Mouse (Mus musculus) CD8-positive naive resting alpha-beta T cell, adult 2 months (primary cell): ENCODE measurements around the gene Snx29.
A peak's percentile ranks its signal among the peaks of the same experiment; 100 is the strongest.

Source experiments
- DNase-seq, 2 experiments: peaks; one replicate each; pipeline ENCODE4 v3.0.0; 2022; ENCODE audit warnings: low read depth in 2 of 2, low spot score in 2 of 2

The Snx29 gene

DNA sequence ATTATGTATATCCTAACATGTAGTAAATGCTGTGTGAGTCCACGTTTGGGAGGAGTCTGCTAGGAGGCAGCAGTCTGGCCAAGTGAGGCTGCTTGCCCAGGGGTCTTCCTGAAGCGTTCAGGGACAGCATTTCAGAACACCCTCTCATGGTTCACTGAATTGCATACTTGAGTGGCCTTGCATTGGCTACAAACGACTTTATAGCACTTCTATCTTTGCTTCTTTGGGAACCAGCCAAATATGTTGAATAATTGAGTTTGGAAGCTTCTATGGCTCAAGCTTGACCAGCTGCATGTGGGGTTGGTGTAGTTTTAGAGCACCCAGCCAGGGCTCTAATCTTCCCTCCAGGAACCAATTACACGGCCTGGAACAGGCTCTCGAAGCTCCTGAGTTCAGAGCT is 307.8 kb downstream of the Snx29 start:
- DNase-seq = no peak

DNA sequence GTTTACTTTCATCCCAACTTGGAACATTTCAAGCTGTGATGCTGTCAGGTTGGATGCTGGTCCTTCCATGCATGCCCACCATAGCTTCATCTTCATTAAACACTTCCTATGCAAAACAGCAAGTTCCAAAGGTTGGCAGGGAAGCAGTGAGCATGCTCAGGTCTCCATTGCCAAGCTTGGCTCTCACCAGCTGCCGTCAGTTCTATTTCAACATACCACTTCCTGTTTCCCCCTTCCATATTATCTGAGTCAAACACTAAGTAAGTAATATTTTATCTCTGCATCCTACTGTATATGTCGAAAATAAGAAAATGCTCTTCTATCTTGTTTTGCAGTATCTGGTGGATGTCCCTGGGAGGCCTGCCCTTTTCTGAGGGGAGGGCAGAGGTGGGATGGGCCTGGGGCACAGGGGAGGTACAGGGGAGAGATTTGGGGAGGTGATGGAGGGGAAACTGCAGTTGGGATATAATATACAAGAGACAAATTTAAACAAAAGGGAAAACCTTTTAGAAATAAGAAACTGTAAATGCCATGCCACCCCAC is 309.6 kb downstream of the Snx29 start:
- DNase-seq = no peak

DNA sequence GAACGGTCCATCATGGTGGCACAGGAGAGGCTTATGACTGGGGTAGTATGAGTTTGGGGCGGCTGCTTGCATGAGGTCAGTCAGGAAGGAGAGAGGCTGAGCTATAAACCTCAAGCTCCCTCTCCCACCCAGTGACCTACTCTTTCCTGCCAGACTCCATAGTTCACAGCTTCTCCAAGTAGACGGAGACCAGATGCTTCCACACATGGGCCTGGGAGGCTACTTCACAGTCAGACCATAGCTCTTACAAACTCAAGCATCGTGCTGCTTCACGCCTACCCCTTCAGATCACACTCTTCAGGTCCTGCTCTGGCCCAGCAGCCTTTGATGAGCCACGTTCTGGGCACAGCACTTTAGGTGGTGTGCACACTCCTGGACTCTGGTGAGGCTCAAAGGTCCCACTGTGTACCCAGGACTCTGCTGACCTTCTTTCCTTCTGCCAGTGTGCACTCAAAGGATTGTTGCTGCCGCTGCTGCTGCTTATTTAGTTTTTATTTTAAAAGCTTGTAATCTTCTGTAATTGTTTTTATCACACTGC is 313.6 kb downstream of the Snx29 start:
- DNase-seq = no peak

DNA sequence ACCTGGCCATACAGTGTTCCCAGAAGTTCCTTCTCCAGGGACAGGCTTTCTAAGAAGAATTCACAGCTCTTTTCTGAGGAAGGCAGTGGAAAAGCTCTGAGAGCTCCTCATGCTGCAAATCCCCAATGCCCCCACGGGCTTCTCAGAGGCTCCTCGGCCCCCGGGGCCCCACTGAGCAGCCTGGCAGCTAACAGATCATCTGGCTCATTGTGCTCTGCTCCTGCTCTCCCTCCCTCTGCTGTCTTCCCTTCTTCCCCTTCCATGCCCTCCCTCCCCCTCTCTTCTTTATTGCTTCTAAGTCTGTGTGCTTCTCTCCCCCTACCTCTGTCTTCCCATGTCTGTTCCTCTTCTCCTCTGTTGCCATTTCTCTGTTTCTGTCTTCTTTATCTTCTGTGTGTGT is 314.2 kb downstream of the Snx29 start:
- DNase-seq = no peak

DNA sequence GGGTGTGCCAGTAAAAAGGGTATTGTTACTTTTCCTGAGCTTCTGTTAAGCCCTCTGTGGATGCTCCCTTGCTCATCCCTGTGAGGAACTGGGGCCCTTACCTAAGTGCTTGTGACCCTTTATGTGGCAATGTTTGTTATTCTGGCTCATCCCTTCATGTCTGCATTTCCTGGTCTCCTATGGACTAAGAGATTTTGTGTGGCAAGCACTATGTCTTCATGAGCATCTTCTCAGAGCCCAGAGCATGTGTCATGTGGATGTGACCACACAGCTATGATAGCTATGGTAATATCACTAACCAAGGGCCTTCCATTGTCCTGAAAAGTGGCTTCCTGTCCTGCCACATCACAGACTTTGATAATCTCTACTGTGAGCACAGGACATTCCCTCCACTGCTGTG is 315.1 kb downstream of the Snx29 start:
- no peak for DNase-seq

DNA sequence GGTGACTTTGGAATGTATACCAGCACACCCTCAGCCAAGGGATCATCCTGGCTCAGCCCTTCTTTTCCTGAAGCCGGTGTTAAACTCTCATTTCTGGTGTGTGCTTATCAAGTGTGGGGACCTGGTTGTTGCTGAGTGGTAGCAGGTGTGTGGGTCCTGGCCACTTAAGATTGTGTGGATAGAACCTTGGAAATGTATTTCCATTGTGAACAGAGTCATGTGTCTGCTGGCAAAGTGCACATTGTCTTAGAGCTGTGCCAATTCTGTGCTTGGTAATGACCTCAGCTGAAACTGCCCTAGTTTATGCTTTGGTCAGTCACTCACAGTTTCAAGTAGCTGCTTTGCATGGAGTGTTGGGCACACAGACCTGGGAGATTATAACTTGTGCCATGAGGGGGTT is 316.0 kb downstream of the Snx29 start:
- no peak for DNase-seq

DNA sequence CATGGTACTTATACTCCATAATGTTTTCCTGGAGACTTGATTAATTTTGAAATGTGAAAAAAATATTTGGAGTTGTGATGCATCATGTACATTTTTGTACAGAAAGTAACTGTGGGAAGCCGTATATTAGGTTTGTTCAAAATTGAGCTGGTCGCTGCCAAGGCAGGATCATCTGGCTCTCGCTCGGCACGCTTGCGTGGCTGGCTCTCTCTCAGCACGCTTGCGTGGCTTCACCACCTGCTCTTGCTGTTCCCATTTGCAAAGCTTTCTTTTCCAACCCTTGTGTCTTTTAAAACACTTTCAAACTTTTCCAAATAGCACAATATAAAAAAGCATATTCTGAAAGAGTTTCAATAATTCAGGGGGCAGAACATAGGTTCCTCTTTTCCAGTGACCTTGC is 317.2 kb downstream of the Snx29 start:
- DNase-seq = no peak

DNA sequence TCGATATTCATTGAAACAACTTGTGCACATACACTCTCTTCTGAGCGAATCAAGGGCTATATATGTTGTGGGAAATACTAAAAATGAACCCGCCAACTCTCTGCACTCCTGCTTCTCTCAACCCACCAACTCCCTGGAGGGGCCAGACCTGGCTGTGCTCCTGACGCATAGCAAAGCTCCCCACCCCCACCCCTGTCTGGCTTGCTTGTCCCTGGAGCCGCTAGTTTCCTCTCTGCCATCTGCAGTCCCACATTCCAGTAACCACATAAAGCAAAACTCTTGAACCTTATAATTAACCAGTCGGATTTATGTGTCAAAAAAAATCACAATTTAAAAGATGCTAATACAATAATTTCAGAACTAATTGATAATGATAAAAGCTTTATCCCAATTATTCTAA is 320.9 kb downstream of the Snx29 start:
- DNase-seq = no peak

DNA sequence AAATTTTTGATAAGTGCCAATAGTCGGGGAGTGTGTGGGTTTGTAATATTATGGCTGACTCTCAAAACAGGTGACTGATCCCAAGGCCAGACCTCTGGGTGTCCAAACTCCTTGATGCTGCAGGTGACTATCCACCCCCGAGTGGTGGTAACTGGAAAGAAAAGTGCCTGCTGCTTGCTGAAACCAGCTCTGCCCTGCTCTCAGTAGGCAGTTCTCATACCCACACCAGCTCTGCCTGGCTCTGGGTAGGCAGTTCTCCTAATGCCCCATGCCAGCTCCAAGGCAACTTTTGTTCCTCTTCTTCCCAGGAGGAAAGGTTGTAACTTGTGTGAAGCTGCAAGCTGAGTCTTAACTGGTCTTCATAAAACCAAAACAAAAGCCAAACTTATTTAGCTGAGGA is 321.7 kb downstream of the Snx29 start:
- DNase-seq = no peak

DNA sequence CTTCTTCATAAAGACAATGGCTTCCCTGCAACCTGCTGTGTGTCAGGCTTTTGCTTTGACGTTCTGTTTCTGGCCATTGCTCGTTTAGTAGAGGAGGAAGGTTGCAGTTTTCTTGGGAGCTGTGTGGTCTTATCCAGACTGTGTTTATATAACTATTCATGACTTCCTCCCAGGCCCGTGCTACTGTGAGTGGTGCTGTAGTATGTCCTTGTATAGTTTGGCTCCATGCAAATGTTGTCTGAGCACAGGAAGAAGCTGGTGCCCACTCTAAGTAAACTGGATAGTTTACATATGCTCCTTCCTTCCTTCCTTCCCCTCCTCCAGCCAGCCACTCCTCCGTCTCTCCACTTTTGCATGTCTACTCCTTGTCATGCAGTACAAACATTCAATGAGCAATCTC is 323.0 kb downstream of the Snx29 start:
- DNase-seq = no peak

DNA sequence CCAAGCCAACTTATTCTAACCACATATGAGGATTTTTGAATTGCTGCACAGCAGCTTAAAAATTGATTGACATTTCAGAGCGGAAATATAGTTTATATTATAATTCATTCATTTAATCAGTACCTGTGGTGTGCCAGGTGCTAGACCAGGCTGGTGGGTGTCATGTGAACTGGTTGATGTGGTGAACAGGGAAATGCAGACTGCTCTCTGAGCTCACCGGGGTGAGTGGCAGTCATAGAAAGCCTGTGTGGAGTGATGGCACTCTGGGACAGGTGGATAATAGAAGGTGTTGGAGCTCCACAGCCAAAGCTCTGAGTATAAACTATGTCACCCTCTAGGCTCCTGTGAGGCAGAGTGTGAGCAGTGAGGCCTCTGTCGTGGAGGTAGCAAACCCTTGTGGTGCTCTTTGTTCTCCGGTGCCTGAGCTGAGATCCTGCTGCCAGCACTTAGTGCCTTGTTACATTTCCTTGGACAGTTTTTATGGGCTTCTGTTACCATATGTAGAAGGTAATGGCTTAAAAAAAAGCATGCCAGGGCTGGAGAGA is 324.1 kb downstream of the Snx29 start:
- DNase-seq = peak in 1 of 2 experiments; percentile 7

DNA sequence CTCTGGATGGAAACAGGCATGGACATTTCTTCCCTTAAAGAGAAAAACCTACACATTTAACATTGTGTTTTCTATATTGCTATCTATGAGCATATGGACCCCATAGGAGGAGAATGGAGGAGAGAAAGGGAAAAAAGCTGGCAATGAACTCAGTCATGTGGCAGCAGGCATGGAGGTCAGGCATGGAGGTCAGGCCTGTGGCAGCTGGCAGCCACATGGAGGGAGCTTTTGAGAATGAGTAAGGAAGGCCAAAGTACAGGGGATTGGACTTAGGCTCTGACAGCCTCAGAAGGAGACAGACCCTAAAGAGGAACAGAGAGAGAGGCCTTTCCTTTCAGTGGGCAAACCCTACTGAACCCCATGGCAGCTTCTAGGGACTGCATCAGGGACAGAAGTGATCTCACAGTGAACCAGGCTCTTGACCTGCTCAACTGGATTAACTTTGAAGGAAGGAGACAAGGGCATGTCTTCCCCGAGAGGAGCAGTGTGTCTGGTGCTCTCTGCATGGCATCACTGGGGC is 325.5 kb downstream of the Snx29 start:
- DNase-seq = no peak

DNA sequence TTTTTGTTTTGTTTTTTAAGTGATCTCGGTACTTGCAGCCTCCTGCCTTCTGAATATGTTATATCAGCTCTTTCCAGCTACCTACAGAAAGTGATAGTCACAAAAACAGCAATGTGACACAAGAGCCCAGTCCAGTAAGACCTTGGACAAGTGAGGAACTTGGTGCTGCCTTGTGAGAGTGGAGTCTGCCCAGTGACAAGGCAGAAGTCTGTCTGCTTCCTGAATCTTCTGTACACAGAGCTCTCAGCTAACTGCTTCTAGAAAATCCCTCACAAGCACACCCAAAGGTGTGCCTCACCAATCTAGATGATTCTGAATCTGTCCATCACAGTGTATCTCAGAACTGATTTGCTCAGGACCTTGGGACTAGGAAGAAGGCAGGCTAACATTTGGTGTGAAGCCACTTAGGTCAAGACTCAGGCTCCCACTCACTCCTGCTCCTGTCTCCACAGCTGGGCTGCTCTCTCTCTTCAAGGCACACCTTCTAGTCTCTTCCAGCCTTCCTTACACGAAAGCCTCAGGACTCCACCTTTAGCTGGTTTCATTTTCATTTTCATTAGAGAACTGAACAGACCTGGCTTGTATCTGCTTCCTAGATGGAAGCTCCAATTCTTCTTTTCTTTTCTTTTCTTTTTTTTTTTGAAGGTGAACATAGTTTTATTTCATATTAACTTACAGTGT is 330.1 kb downstream of the Snx29 start:
- DNase-seq = no peak

DNA sequence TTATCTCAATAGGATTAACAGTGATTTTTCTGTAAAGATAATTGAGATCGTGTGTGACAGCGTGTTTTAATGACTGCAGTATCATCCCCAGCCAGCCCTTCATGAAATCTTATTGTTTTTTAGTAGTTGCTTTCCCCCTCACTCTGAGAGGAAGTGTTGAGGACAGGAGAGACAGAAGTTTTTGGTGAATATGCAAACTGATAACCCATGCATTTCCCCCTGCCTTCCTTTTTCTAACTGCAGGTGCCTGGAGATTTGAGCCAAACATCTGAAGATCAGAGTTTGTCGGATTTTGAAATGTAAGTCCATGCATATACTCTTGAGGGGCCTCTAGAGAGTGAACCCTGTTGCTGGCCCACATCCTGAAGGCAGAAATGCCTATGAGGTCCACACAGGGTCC is 333.2 kb downstream of the Snx29 start:
- DNase-seq = no peak

DNA sequence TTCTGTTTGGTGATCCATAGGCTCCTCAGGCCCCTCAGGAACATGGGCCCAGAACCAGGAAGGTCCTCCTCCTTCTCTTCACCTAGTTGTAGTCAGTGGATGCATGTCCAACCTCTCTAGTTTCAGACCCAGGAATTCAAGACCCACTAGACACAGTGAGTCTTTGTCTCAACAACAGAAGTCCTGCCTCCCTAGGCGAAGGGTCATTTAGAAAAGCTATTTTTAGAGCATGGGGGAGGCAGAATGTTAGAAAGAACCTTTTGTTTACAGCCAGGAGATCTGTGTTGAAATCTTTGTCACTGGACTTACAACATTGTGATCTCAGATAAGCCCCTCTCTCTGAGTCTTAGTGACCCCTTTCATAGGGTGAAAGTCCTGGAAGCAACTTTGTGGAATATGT is 334.4 kb downstream of the Snx29 start:
- no peak for DNase-seq

DNA sequence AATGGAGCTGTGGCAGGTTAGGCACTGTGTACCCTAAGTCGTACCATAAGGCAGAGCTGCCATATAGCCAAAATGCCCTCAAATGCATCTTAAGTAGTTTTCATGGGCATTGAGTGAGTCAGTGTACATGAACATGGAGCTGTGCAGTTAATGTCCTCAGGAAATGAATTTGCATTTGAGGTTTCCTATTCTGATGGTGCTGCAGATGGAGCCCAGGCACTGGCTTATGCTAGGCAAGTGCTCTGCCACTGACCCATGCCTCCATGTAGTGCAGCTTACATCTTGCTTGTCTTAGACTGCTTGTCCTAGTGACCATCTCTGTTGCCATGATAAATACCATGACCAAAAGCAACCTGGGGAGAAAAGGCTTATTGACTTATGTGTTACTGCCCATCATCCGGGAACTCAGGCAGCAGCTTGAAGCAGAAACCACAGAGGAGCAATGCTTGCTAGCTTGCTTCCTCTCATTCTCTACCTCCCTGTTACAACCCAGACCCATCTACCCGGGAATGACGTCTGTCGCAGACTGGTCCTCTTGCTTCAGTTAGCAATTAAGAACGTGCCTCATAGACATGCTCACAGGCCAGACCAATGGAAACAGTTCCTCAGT is 336.5 kb downstream of the Snx29 start:
- DNase-seq = no peak

DNA sequence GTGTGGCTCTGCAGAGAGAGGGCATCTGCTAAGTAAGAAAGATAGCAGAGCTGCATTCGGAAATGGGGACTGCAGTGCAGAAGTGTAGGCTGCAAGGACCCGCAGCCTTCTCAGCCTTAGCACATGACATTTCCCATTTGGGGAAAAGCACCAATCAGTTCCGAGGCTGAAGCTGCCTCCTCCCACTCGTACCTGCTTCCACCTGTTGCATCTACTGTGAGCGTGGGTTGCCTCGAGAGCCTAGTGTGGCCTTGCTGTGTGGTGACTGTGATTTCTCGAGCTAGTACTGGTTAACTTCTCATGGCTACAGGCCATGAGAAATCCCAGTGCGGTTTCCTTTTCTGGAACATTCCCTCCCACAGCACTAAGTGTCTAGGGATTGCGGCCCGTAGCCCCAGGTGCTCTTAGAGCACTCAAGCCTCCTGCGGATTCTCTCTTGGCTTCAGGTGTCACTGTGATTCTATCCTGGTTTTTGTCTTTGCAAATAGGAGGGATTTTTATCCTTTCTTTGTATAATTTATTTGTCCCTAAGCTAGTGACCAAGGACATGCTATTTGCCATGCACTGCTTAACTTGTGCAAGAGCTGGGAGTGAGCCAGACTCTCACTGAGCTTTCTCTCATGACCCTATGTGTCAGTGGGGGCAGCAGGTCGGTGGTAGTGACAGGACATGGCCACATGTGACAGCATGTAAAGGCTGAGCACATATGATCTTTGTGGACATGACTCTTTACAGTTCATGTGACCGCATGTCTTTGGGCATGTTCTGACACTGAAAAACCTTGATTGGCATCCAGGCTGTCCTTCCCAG is 342.4 kb downstream of the Snx29 start:
- DNase-seq = no peak

DNA sequence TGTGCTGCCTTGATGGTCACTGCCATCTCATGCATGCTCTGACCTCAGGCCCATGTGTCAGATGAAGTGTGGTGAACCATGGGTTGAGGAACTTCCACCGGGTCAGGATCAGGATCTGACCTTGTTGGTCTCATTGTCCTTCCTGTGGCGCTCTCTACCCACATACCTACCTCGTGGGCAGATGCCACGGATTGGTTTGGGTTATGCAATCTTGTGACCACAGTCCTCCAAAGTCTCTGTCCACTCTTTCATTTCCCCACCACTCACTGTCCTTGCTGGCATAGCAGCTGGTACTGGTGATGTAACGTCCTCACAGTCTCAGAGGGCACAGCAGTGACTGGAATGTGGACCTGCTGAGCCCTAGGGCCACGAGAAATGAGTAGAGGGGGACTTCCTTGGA is 343.2 kb downstream of the Snx29 start:
- DNase-seq = no peak

DNA sequence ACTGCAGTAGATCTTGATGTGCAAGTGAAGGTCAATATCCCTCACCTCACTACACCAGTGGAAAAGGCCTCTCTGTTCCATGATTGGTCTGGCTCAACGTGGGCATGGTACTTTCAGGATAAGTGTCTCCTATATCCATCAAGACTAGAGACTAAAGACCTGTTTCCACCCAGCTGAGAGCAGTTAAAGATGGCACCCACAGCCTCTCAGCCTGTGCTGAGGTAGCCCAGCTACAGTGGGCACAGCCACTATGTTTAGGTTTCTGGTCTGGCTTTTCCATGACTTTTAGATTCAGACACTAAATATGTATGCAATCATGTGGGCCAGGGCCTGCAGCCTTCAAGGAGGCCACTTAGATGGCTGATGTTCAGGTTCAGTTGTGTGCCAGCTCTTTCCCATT is 345.7 kb downstream of the Snx29 start:
- DNase-seq = no peak

DNA sequence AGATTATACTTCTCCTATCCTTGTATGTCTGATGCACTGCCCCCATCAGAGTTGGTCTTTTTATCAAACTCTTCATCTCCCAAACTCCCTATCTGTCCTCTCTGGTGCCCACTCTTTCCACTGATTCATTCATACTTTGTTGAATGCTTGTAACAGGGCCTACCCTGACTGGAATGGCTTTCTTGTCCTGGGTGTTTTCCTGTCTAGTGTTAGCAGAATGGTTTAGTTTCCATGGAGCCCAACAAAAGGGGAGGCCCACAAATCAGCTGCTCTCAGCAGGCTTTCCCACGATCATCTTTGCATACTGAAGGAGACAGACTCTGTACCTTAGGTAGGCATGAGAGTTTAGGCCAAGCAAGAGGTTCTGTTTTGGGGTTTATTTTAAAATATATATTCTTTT is 346.2 kb downstream of the Snx29 start:
- DNase-seq = no peak

DNA sequence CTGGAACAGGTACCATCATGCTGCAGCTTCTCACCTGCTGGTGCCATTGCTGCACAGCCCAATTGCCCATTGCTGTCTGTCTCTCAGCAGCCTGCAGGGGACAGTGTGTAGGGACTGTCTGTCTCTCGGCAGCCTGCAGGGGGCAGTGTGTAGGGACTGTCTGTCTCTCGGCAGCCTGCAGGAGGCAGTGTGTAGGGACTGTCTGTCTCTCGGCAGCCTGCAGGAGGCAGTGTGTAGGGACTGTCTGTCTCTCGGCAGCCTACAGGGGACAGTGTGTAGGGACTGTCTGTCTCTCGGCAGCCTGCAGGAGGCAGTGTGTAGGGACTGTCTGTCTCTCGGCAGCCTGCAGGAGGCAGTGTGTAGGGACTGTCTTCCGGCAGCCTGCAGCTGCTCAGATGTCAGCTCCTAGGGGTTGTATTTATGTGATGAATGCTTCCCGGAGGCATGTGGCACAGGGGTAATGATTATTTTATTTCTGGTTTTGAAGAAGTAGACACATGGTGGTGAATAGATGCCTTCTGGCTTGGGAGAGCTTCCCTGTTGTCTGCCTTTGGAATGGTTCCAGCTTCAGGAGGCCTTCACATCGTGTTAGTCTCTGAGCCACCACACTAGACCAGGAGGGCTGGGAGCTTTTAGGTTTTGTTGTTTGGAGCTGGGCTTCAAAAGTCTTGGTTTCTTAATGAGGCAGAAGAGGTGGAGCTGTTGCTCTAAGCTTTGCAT is 347.7 kb downstream of the Snx29 start:
- DNase-seq = no peak
